24 mouse cellular contexts compared by ENCODE assay signal in genomic region chr11:86417164-86417563, GRCm38 (mm10). TPM values are rescaled to one million over a fixed set of nuclear protein-coding genes. Genes with fewer than 3 reads are reported as not detected.
DNase-seq lines count a peak whose midpoint lies in the region; ATAC-seq lines count a peak whose summit lies in the region.
"Had no signal": no experiment of that assay in that cellular context is flagged by ENCODE, and none has a peak within 500 bp of the region (broad histone marks: within the 10 kb centered on the region; RNA-seq: fewer than 3 reads in every experiment).

No protein-coding gene starts in this region.

- no peak overlapping the region for H3K4me2 ChIP-seq in midbrain, embryonic 14.5 days (ENCODE audit: low read length)
- no peak overlapping the region for H3K4me2 ChIP-seq in midbrain, embryonic 16.5 days (ENCODE audit: low read length)
- H3K4me2 ChIP-seq in lung, embryonic 16.5 days (ENCODE audit: low read depth, low read length) = no peak overlapping the region
- H3K4me2 ChIP-seq: embryonic facial prominence, embryonic 15.5 days; heart, embryonic 13.5 days; hindbrain, embryonic 15.5 days; limb, embryonic 15.5 days; liver, embryonic 13.5 days; lung, embryonic 15.5 days had no signal

- H3K4me3 ChIP-seq in midbrain, embryonic 14.5 days (replicated peaks; ENCODE audit: low read depth, low read length) = no peak overlapping the region
- no peak overlapping the region for H3K4me3 ChIP-seq in midbrain, embryonic 16.5 days (ENCODE audit: low read depth, low read length)
- H3K4me3 ChIP-seq in lung, embryonic 16.5 days (ENCODE audit: low read length) = no peak overlapping the region
- H3K4me3 ChIP-seq: embryonic facial prominence, embryonic 10.5 days; embryonic facial prominence, embryonic 15.5 days; heart, embryonic 13.5 days; hindbrain, embryonic 15.5 days; limb, embryonic 10.5 days; limb, embryonic 15.5 days; liver, embryonic 13.5 days; lung, embryonic 15.5 days had no signal

- H3K9me3 ChIP-seq in midbrain, embryonic 14.5 days (ENCODE audit: control insufficient read depth, low read length) = no peaks in the 10 kb centered on the region
- no peaks in the 10 kb centered on the region; the same call in 1 of the 2 replicates for H3K9me3 ChIP-seq in midbrain, embryonic 16.5 days (replicated peaks; ENCODE audit: control insufficient read depth, low read length, poor library complexity, severe bottlenecking)
- peaks cover 3% of the 10 kb centered on the region; the same call in 1 of the 2 replicates for H3K9me3 ChIP-seq in lung, embryonic 16.5 days (ENCODE audit: control insufficient read depth, low read length)
- H3K9me3 ChIP-seq: embryonic facial prominence, embryonic 10.5 days; embryonic facial prominence, embryonic 15.5 days; heart, embryonic 13.5 days; hindbrain, embryonic 15.5 days; limb, embryonic 10.5 days; limb, embryonic 15.5 days; liver, embryonic 13.5 days; lung, embryonic 15.5 days had no signal

- peak; percentile 28 to 47 for DNase-seq in lung, adult 18-20 months
- no peak for DNase-seq in lung, postnatal 4 days
- DNase-seq in midbrain, embryonic 14.5 days = peak; percentile 4
- DNase-seq in spleen, postnatal 10 days (ENCODE audit: low spot score in 2 of 2) = no peak
- no peak for DNase-seq in thymus, postnatal 25 days
- DNase-seq: adrenal gland, postnatal 25 days; B cell, adult 2 months; cerebellum, adult 2 months; cerebellum, postnatal 25 days; heart, postnatal 10 days; kidney, adult 11 months; kidney, postnatal 14 days; layer of hippocampus, adult 9-11 months; liver, embryonic 13.5 days had no signal

- WGBS in midbrain, embryonic 14.5 days = 41% methylated on average over 6 of the region's 6 CpGs
- WGBS in midbrain, embryonic 16.5 days = 38% methylated on average over 6 of the region's 6 CpGs
- 68% methylated on average over 6 of the region's 6 CpGs for WGBS in lung, embryonic 16.5 days

- no peak for ATAC-seq in midbrain, embryonic 14.5 days (ENCODE audit: low FRiP score, low TSS enrichment)
- ATAC-seq in midbrain, embryonic 16.5 days = no peak
- ATAC-seq in lung, embryonic 16.5 days (ENCODE audit: low read depth) = peak; percentile 75
- ATAC-seq: inflammation-experienced regulatory T-cells, adult 6 months had no signal

- no peaks in the 10 kb centered on the region for H3K36me3 ChIP-seq in midbrain, embryonic 14.5 days (ENCODE audit: control insufficient read depth, insufficient read depth, low read length)
- no peaks in the 10 kb centered on the region for H3K36me3 ChIP-seq in midbrain, embryonic 16.5 days (ENCODE audit: control insufficient read depth, insufficient read depth, low read length)
- H3K36me3 ChIP-seq in lung, embryonic 16.5 days (ENCODE audit: control insufficient read depth, insufficient read depth, low read length) = no peaks in the 10 kb centered on the region
- H3K36me3 ChIP-seq: embryonic facial prominence, embryonic 10.5 days; embryonic facial prominence, embryonic 15.5 days; heart, embryonic 13.5 days; hindbrain, embryonic 15.5 days; limb, embryonic 10.5 days; limb, embryonic 15.5 days; liver, embryonic 13.5 days; lung, embryonic 15.5 days had no signal

- no peak overlapping the region for H3K9ac ChIP-seq in midbrain, embryonic 14.5 days (replicated peaks; ENCODE audit: low read length)
- no peak overlapping the region for H3K9ac ChIP-seq in midbrain, embryonic 16.5 days (ENCODE audit: low read depth, low read length)
- H3K9ac ChIP-seq in lung, embryonic 16.5 days (ENCODE audit: low read length) = no peak overlapping the region
- H3K9ac ChIP-seq: embryonic facial prominence, embryonic 15.5 days; heart, embryonic 13.5 days; hindbrain, embryonic 15.5 days; limb, embryonic 15.5 days; liver, embryonic 13.5 days; lung, embryonic 15.5 days had no signal

- 0 out of 2 replicates have a peak, but pooled peaks cover 18% of the 10 kb centered on the region for H3K4me1 ChIP-seq in midbrain, embryonic 14.5 days (ENCODE audit: control insufficient read depth, insufficient read depth, low read length)
- peaks cover 13% of the 10 kb centered on the region; the same call in 1 of the 2 replicates for H3K4me1 ChIP-seq in midbrain, embryonic 16.5 days (ENCODE audit: control insufficient read depth, insufficient read depth, low read length)
- no peaks in the 10 kb centered on the region for H3K4me1 ChIP-seq in lung, embryonic 16.5 days (replicated peaks; ENCODE audit: control insufficient read depth, insufficient read depth, low read length)
- H3K4me1 ChIP-seq: heart, embryonic 13.5 days; liver, embryonic 13.5 days; lung, embryonic 15.5 days had no signal

- H3K27ac ChIP-seq in midbrain, embryonic 14.5 days (replicated peaks; ENCODE audit: low read depth, low read length) = no peak overlapping the region
- H3K27ac ChIP-seq in midbrain, embryonic 16.5 days (ENCODE audit: low read length) = no peak overlapping the region
- H3K27ac ChIP-seq in lung, embryonic 16.5 days (ENCODE audit: low read length) = no peak overlapping the region
- H3K27ac ChIP-seq: embryonic facial prominence, embryonic 10.5 days; embryonic facial prominence, embryonic 15.5 days; heart, embryonic 13.5 days; hindbrain, embryonic 15.5 days; limb, embryonic 10.5 days; limb, embryonic 15.5 days; liver, embryonic 13.5 days; lung, embryonic 15.5 days had no signal

- H3K27me3 ChIP-seq in midbrain, embryonic 14.5 days (ENCODE audit: control insufficient read depth, insufficient read depth, low read length) = no peaks in the 10 kb centered on the region
- H3K27me3 ChIP-seq in midbrain, embryonic 16.5 days (ENCODE audit: control insufficient read depth, insufficient read depth, low read depth, low read length) = no peaks in the 10 kb centered on the region
- peaks cover 16% of the 10 kb centered on the region for H3K27me3 ChIP-seq in lung, embryonic 16.5 days (ENCODE audit: control insufficient read depth, insufficient read depth, low read depth, low read length)
- H3K27me3 ChIP-seq: embryonic facial prominence, embryonic 15.5 days; heart, embryonic 13.5 days; hindbrain, embryonic 15.5 days; limb, embryonic 15.5 days; liver, embryonic 13.5 days had no signal

RNA-seq across cellular contexts. Expression of gene Med13, which starts 59.8 kb away (rescaled TPM):
- 15.1 and 15.2 TPM in 2 replicates for polyA plus RNA-seq in midbrain, embryonic 14.5 days (2014; fragmentation: Nextera tagmentation; extraction: Ambion mirVana)
- 6.6 and 8.6 TPM in 2 replicates for polyA plus RNA-seq in midbrain, embryonic 16.5 days (2015; fragmentation: Nextera tagmentation; extraction: Ambion mirVana)
- polyA plus RNA-seq in lung, embryonic 16.5 days (2015; fragmentation: Nextera tagmentation; extraction: Ambion mirVana) = 7.5 and 7.6 TPM in 2 replicates

Comparison
In these comparisons a context has a peak if more than half of its experiments do, and no peak if none do; other contexts are left out.
1. DNase-seq: peak in lung, adult 18-20 months (2 of 2) and midbrain, embryonic 14.5 days (single experiment); none in lung, postnatal 4 days (0 of 2), spleen, postnatal 10 days (0 of 2) and thymus, postnatal 25 days (single experiment).